ENCODE assay signal across 27 mouse cellular contexts in genomic region chr17:7278702-7279242, GRCm38 (mm10). TPM values are rescaled to one million over a fixed set of nuclear protein-coding genes. Genes with fewer than 3 reads are reported as not detected.
DNase-seq lines count a peak whose midpoint lies in the region; ATAC-seq and TF ChIP-seq lines count a peak whose summit lies in the region.
"Had no signal": no experiment of that assay in that cellular context is flagged by ENCODE, and none has a peak within 500 bp of the region (broad histone marks: within the 10 kb centered on the region; RNA-seq: fewer than 3 reads in every experiment).

No protein-coding gene starts in this region.

- no peak overlapping the region; the same call in 1 of the 2 replicates for H3K27ac ChIP-seq in hindbrain, postnatal 0 days
- H3K27ac ChIP-seq in hindbrain, embryonic 13.5 days = no peak overlapping the region; the same call in 1 of the 2 replicates
- H3K27ac ChIP-seq: embryonic facial prominence, embryonic 12.5 days; gastrocnemius, adult 2 months; heart, embryonic 13.5 days; kidney, postnatal 0 days; limb, embryonic 15.5 days; liver, embryonic 14.5 days had no signal

- H3K9ac ChIP-seq in hindbrain, postnatal 0 days (replicated peaks; ENCODE audit: low read length) = no peak overlapping the region
- no peak overlapping the region for H3K9ac ChIP-seq in hindbrain, embryonic 13.5 days
- H3K9ac ChIP-seq: embryonic facial prominence, embryonic 12.5 days; heart, embryonic 13.5 days; limb, embryonic 15.5 days; liver, embryonic 14.5 days; lung, embryonic 14.5 days had no signal

- no peak overlapping the region for H3K4me2 ChIP-seq in hindbrain, postnatal 0 days (ENCODE audit: low read depth, low read length)
- H3K4me2 ChIP-seq in hindbrain, embryonic 13.5 days = no peak overlapping the region
- H3K4me2 ChIP-seq: embryonic facial prominence, embryonic 12.5 days; heart, embryonic 13.5 days; limb, embryonic 15.5 days; lung, embryonic 14.5 days had no signal

- no peaks in the 10 kb centered on the region for H3K27me3 ChIP-seq in hindbrain, postnatal 0 days (ENCODE audit: insufficient read depth, low read length)
- no peaks in the 10 kb centered on the region for H3K27me3 ChIP-seq in hindbrain, embryonic 13.5 days
- H3K27me3 ChIP-seq: embryonic facial prominence, embryonic 12.5 days; heart, embryonic 13.5 days; limb, embryonic 15.5 days had no signal

- H3K4me3 ChIP-seq in hindbrain, postnatal 0 days (ENCODE audit: low read length) = no peak overlapping the region
- no peak overlapping the region for H3K4me3 ChIP-seq in hindbrain, embryonic 13.5 days
- H3K4me3 ChIP-seq: embryonic facial prominence, embryonic 12.5 days; gastrocnemius, adult 2 months; heart, embryonic 13.5 days; limb, embryonic 15.5 days had no signal

- ATAC-seq in hindbrain, postnatal 0 days = peak; percentile 52
- no peak for ATAC-seq in hindbrain, embryonic 13.5 days (ENCODE audit: low FRiP score)

- peak; percentile 27 for DNase-seq in cerebellum, adult 11-12 months
- DNase-seq in cerebellum, adult 8-10 months = no peak
- DNase-seq in hindbrain, postnatal 0 days (ENCODE audit: low spot score) = peak; percentile 78
- DNase-seq in cerebellum, postnatal 14 days = peak; percentile 90 to 94
- DNase-seq in adrenal gland, postnatal 14 days = no peak
- DNase-seq in heart, adult 8-10 months (ENCODE audit: low spot score) = no peak
- DNase-seq: heart, postnatal 14 days; kidney, adult 2 months; layer of hippocampus, adult 9-11 months; lung, embryonic 14.5 days; midbrain, embryonic 14.5 days; thymus, postnatal 4 days had no signal

- TF ChIP-seq CTCF in hindbrain, postnatal 0 days (IDR thresholded peaks at IDR 0.05; ENCODE audit: low read depth) = no peak

- H3K4me1 ChIP-seq in hindbrain, postnatal 0 days (ENCODE audit: insufficient read depth, low read length) = no peaks in the 10 kb centered on the region
- peaks cover 4% of the 10 kb centered on the region for H3K4me1 ChIP-seq in hindbrain, embryonic 13.5 days (replicated peaks)
- H3K4me1 ChIP-seq: embryonic facial prominence, embryonic 12.5 days; limb, embryonic 15.5 days had no signal

- no peaks in the 10 kb centered on the region for H3K9me3 ChIP-seq in hindbrain, postnatal 0 days (ENCODE audit: low read length)
- no peaks in the 10 kb centered on the region for H3K9me3 ChIP-seq in hindbrain, embryonic 13.5 days
- H3K9me3 ChIP-seq: embryonic facial prominence, embryonic 12.5 days; heart, embryonic 13.5 days; limb, embryonic 15.5 days had no signal

- 54% methylated on average over 15 of the region's 15 CpGs for WGBS in hindbrain, postnatal 0 days
- 88% methylated on average over 15 of the region's 15 CpGs for WGBS in hindbrain, embryonic 13.5 days

- 0 out of 2 replicates have a peak, but pooled peaks cover 14% of the 10 kb centered on the region for H3K36me3 ChIP-seq in hindbrain, postnatal 0 days (ENCODE audit: insufficient read depth, low read length)
- peaks cover 64% of the 10 kb centered on the region for H3K36me3 ChIP-seq in hindbrain, embryonic 13.5 days
- H3K36me3 ChIP-seq: limb, embryonic 15.5 days had no signal

RNA-seq across cellular contexts. Expression of gene Tcp10a, which starts 45.7 kb away (rescaled TPM):
- not detected in 2 replicates for total RNA-seq in hindbrain, postnatal 0 days (2014; rRNA removed)
- 0.21 TPM in 1 of 2 replicates, not detected in the other for polyA plus RNA-seq in hindbrain, postnatal 0 days (2015; fragmentation: Nextera tagmentation; extraction: Ambion mirVana)
- not detected in 2 replicates for polyA plus RNA-seq in hindbrain, embryonic 13.5 days (2015; fragmentation: Nextera tagmentation; extraction: Ambion mirVana)
- total RNA-seq in adrenal gland, postnatal 14 days (2021) = not detected in 2 replicates
- not detected for total RNA-seq in heart, adult 8-10 months (2022)
- total RNA-seq: adrenal gland, postnatal 10 days; gastrocnemius, adult 2 months; granulocyte monocyte progenitor cell, adult 5-6 weeks; heart, postnatal 14 days; megakaryocyte-erythroid progenitor cell, adult 5-6 weeks had no signal
- polyA plus RNA-seq: embryonic facial prominence, embryonic 12.5 days; hindbrain, embryonic 11.5 days; intestine, embryonic 14.5 days; kidney, adult 2 months; kidney, postnatal 0 days; large intestine, adult 2 months; limb, embryonic 15.5 days; liver, embryonic 14.5 days; lung, embryonic 14.5 days; midbrain, embryonic 14.5 days; neural tube, embryonic 14.5 days; stomach, embryonic 14.5 days had no signal

Comparison
In these comparisons a context has a peak if more than half of its experiments do, and no peak if none do; other contexts are left out.
1. DNase-seq: peak in cerebellum, adult 11-12 months (single experiment), hindbrain, postnatal 0 days (single experiment) and cerebellum, postnatal 14 days (2 of 2); none in cerebellum, adult 8-10 months (single experiment), adrenal gland, postnatal 14 days (single experiment) and heart, adult 8-10 months (single experiment).